Mouse (Mus musculus): ENCODE measurements at regions not wholly inside any gene's neighbourhood (a gene's known extent, or its start where the extent isn't known, plus 50 kb on each side); places are given as distances from the start of the nearest gene placed in this dataset.

GRCm38 (mm10) chr4:110094541-110094940, 116.7 kb downstream of the Dmrta2 start:
- Histone ChIP-seq H3K27ac (ENCODE audit: control insufficient read depth, low read depth, low read length) (no peak overlapping the region), H3K27me3 (ENCODE audit: control insufficient read depth in 1 of 2, insufficient read depth in 2 of 2, low read length in 2 of 2) (no peaks in the 10 kb centered on the region), H3K79me2 (ENCODE audit: control insufficient read depth, insufficient read depth, low read length, poor library complexity) (no peaks in the 10 kb centered on the region), H3K4me3 (ENCODE audit: control insufficient read depth in 1 of 2, insufficient read depth in 1 of 2, low read depth in 2 of 2, low read length in 2 of 2) (no peak overlapping the region), H3K4me1 (ENCODE audit: control insufficient read depth in 1 of 2, insufficient read depth in 2 of 2, low read length in 2 of 2) (no peaks in the 10 kb centered on the region), H3K9me3 (replicated peaks; ENCODE audit: insufficient read depth, low read length) (no peaks in the 10 kb centered on the region), H3K9ac (ENCODE audit: control insufficient read depth, low read depth, low read length, poor library complexity, severe bottlenecking) (no peak overlapping the region), H3K36me3 (ENCODE audit: control insufficient read depth in 1 of 2, insufficient read depth in 2 of 2, low read length in 2 of 2) (no peaks in the 10 kb centered on the region)
- TF ChIP-seq MYB (IDR thresholded peaks at IDR 0.05; ENCODE audit: low read depth, low read length), result no peak
- no peak for TF ChIP-seq USF1 (IDR thresholded peaks at IDR 0.05; ENCODE audit: low read depth, low read length)
- TF ChIP-seq TAL1 (IDR thresholded peaks at IDR 0.05; ENCODE audit: low read length), result no peak
- TF ChIP-seq KAT2A (conservative IDR thresholded peaks at IDR 0.05; ENCODE audit: low read depth, low read length), result no peak
- no peak for TF ChIP-seq TBP (IDR thresholded peaks at IDR 0.05; ENCODE audit: low read depth, low read length)
- no peak for TF ChIP-seq ZNF384 (IDR thresholded peaks at IDR 0.05; ENCODE audit: low read depth, low read length)
- TF ChIP-seq UBTF (IDR thresholded peaks at IDR 0.05; ENCODE audit: borderline replicate concordance, insufficient read depth, low read depth, low read length), result no peak
- no peak for TF ChIP-seq MXI1 (IDR thresholded peaks at IDR 0.05; ENCODE audit: low read depth, low read length)
- no peak for TF ChIP-seq ELF1 (IDR thresholded peaks at IDR 0.05; ENCODE audit: low read depth, low read length)
- TF ChIP-seq GABPA (IDR thresholded peaks at IDR 0.05; ENCODE audit: low read depth, low read length), result no peak
- TF ChIP-seq TCF12 (IDR thresholded peaks at IDR 0.05; ENCODE audit: low read depth, low read length), result no peak
- TF ChIP-seq RAD21 (IDR thresholded peaks at IDR 0.05; ENCODE audit: low read depth, low read length), result no peak
- TF ChIP-seq E2F4 (IDR thresholded peaks at IDR 0.05; ENCODE audit: borderline replicate concordance, low read depth, low read length), result no peak
- no peak for DNase-seq (ENCODE audit: low read depth, low spot score)

GRCm38 (mm10) chr4:110095760-110096593, 118.1 kb downstream of the Dmrta2 start:
- no peak overlapping the region for H3K27ac ChIP-seq (ENCODE audit: control insufficient read depth, low read depth, low read length)
- no peaks in the 10 kb centered on the region for H3K27me3 ChIP-seq (ENCODE audit: control insufficient read depth in 1 of 2, insufficient read depth in 2 of 2, low read length in 2 of 2)
- TF ChIP-seq ZKSCAN1 (IDR thresholded peaks at IDR 0.05; ENCODE audit: low read depth, low read length) (no peak), USF2 (IDR thresholded peaks at IDR 0.05; ENCODE audit: borderline replicate concordance in 1 of 2, insufficient read depth in 1 of 2, low read depth in 1 of 2, low read length in 2 of 2) (no peak), POLR2A (IDR thresholded peaks at IDR 0.05; ENCODE audit: control insufficient read depth in 1 of 2, insufficient read depth in 1 of 2, low read depth in 1 of 2, low read length in 2 of 2, poor library complexity in 1 of 2) (no peak), MEF2A (IDR thresholded peaks at IDR 0.05; ENCODE audit: extremely low read depth, insufficient replicate concordance, low read depth, low read length, poor library complexity, severe bottlenecking) (no peak), ZMIZ1 (IDR thresholded peaks at IDR 0.05; ENCODE audit: low read depth, low read length) (no peak), BHLHE40 (IDR thresholded peaks at IDR 0.05; ENCODE audit: borderline replicate concordance, low read depth, low read length) (no peak), JUND (IDR thresholded peaks at IDR 0.05; ENCODE audit: low read depth, low read length) (no peak), HCFC1 (IDR thresholded peaks at IDR 0.05; ENCODE audit: low read depth, low read length) (no peak), NRF1 (IDR thresholded peaks at IDR 0.05; ENCODE audit: insufficient read depth, low read depth, low read length, poor library complexity, severe bottlenecking) (no peak), TBP (IDR thresholded peaks at IDR 0.05; ENCODE audit: low read depth, low read length) (no peak), MAX (IDR thresholded peaks at IDR 0.05; ENCODE audit: low read length) (no peak), POLR2AphosphoS2 (IDR thresholded peaks at IDR 0.05; ENCODE audit: low read length) (no peak), E2F4 (IDR thresholded peaks at IDR 0.05; ENCODE audit: borderline replicate concordance, low read depth, low read length) (no peak), RAD21 (IDR thresholded peaks at IDR 0.05; ENCODE audit: low read depth, low read length) (no peak), KAT2A (conservative IDR thresholded peaks at IDR 0.05; ENCODE audit: low read depth, low read length) (no peak), USF1 (IDR thresholded peaks at IDR 0.05; ENCODE audit: low read depth, low read length) (no peak), SMC3 (IDR thresholded peaks at IDR 0.05; ENCODE audit: low read depth, low read length) (no peak), ETS1 (IDR thresholded peaks at IDR 0.05; ENCODE audit: low read depth, low read length) (no peak), NELFE (IDR thresholded peaks at IDR 0.05; ENCODE audit: low read depth, low read length) (no peak), SIN3A (IDR thresholded peaks at IDR 0.05; ENCODE audit: low read length) (no peak)
- H3K4me3 ChIP-seq (ENCODE audit: control insufficient read depth in 1 of 2, insufficient read depth in 1 of 2, low read depth in 2 of 2, low read length in 2 of 2), result no peak overlapping the region
- H3K79me2 ChIP-seq (ENCODE audit: control insufficient read depth, insufficient read depth, low read length, poor library complexity), result no peaks in the 10 kb centered on the region
- H3K36me3 ChIP-seq (ENCODE audit: control insufficient read depth in 1 of 2, insufficient read depth in 2 of 2, low read length in 2 of 2), result no peaks in the 10 kb centered on the region
- H3K9ac ChIP-seq (ENCODE audit: control insufficient read depth, low read depth, low read length, poor library complexity, severe bottlenecking), result no peak overlapping the region
- no peaks in the 10 kb centered on the region for H3K4me1 ChIP-seq (ENCODE audit: control insufficient read depth in 1 of 2, insufficient read depth in 2 of 2, low read length in 2 of 2)
- no peak for DNase-seq (ENCODE audit: low read depth, low spot score)
- H3K9me3 ChIP-seq (replicated peaks; ENCODE audit: insufficient read depth, low read length), result no peaks in the 10 kb centered on the region

All from MEL (cell line).